Mouse (Mus musculus): ENCODE measurements at regions not wholly inside any gene's neighbourhood (a gene's known extent, or its start where the extent isn't known, plus 50 kb on each side); places are given as distances from the start of the nearest gene placed in this dataset.
A peak's percentile ranks its signal among the peaks of the same experiment; 100 is the strongest.

DNA sequence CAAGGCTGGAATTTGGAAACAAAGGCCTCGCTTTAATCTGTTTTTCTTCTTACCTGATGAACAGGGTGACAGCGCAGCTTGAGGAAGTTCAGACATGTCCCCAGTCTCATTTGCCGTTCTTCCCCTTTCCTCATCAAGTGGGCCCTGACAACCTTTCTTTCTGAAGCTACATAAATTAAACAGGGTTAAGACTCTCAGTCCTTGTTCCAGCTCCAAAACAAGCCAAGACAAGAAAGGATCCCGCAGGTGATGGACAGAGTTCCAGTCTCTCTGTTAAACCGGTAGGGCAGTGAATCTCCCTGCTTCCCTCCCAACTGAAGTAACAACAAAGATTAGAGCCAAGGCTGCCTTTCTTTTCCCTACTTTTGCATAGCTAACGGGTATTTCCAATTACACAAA lies 605.6 kb downstream of the Nfib start:
- 86% methylated on average over 6 of the region's 6 CpGs for WGBS
- Histone ChIP-seq H3K36me3 (ENCODE audit: control insufficient read depth, insufficient read depth, low read length) (no peaks in the 10 kb centered on the region), H3K27me3 (ENCODE audit: control insufficient read depth, insufficient read depth, low read length) (no peaks in the 10 kb centered on the region), H3K9ac (ENCODE audit: low read depth, low read length) (no peak overlapping the region), H3K27ac (no peak overlapping the region), H3K4me3 (no peak overlapping the region), H3K79me2 (replicated peaks; ENCODE audit: control insufficient read depth, insufficient read depth, low read length) (no peaks in the 10 kb centered on the region), H3K4me1 (ENCODE audit: control insufficient read depth, insufficient read depth, low read length) (no peaks in the 10 kb centered on the region)
- no peak for DNase-seq
- intact Hi-C loops (cut with DNase I), result no loop called here
- TF ChIP-seq EP300 (IDR thresholded peaks at IDR 0.05; ENCODE audit: insufficient read depth, low read depth, low read length), result no peak
- TF ChIP-seq POLR2A (IDR thresholded peaks at IDR 0.05; ENCODE audit: insufficient read depth, low read depth, low read length), result no peak

DNA sequence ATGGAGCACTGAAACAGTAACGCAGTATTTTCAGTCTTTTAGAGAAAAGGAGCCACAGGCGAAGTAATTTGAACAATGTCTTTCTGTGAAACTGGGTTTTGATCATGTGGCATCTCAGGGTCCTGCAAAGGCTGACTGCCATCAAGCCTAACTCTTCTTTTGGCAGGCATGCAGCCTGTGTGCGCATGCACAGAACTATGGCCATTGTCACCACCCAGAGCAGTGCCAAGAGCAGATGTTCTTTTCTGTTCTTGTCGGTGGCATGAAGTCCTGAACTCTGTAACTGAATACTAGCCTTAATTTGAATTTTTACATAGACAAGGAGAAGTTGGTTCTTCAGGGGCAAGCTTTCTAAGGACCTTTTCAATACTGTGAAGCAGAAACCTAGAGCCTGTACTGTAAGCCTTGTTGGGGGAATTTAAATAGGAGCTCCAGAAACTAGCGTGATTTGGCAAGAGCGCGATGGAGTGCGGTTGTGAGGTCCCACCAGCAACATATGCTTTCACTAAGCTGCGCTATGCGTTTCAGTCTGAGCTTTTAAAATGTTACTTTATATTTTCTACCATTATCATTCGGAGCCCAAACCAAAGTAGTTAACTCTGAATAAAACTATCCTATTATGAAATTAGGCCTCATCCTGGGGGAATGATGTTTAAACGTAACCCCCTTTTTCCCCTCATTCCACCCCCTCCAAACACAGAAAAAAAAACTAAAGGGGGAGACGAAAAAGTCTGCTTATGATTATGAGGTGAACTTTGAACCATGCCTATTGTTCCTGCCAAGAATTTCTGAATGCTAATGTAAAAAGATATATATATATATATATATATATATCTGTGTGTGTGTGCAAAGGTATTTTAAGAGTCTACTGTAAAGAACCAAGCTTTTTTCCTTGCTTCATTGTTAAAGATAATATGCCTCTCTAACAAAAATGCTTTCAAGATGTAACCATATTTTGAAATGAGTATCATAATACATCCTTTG lies 606.3 kb downstream of the Nfib start:
- Histone ChIP-seq H3K27me3 (ENCODE audit: control insufficient read depth, insufficient read depth, low read length) (no peaks in the 10 kb centered on the region), H3K9ac (ENCODE audit: low read depth, low read length) (no peak overlapping the region), H3K27ac (no peak overlapping the region), H3K4me3 (no peak overlapping the region), H3K4me1 (ENCODE audit: control insufficient read depth, insufficient read depth, low read length) (no peaks in the 10 kb centered on the region), H3K36me3 (ENCODE audit: control insufficient read depth, insufficient read depth, low read length) (no peaks in the 10 kb centered on the region), H3K79me2 (replicated peaks; ENCODE audit: control insufficient read depth, insufficient read depth, low read length) (no peaks in the 10 kb centered on the region)
- no peak for DNase-seq
- WGBS, result 91% methylated on average over 13 of the region's 13 CpGs
- no peak for TF ChIP-seq POLR2A (IDR thresholded peaks at IDR 0.05; ENCODE audit: insufficient read depth, low read depth, low read length)
- TF ChIP-seq EP300 (IDR thresholded peaks at IDR 0.05; ENCODE audit: insufficient read depth, low read depth, low read length), result no peak
- TF ChIP-seq CTCF (IDR thresholded peaks at IDR 0.05), result no peak
- intact Hi-C loops (cut with DNase I), result no loop called here

DNA sequence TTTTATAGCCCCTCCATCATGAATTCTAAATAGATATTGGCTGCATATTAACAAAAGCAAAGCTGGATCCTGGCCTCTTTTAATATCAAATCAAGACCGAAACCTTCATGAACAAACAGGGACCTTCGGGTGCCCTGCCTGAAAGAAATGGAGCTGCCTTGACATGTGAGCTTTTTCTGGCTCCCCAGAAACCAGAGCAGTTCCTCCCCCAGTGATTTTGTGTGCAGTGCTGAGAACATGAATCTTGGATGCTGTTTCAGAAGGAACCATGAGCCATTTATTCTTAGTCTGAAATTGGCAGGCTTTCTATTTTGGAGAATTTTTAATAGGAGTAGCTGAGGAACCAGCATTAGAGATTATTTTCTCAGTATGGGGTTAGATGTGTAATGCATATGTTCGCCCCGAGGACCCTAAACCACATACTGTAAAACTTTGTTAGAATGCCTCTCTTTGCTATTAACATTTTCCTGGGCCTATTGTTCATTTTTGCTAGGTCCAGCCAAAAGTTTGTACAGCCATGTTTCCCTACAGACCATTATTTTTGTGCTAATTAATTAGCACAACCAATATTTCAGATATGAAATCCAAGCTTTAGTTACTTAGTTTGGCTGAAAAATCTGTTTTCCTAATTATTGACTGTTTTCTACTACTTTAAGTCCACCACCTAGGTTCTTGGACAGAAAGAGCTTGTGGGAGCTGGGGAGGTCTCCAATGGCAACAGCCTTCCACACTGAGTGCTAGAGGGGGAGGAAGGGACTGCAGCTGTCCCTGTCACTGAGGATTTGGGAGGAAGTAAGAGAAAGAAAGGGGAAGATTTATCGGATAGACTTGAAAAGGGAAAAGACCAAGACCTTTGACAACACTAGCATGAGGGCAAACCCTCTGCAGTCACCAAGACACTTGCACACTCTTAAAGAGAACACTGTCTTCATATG lies 613.0 kb downstream of the Nfib start:
- H3K4me1 ChIP-seq (ENCODE audit: control insufficient read depth, insufficient read depth, low read length), result peaks cover 3% of the 10 kb centered on the region
- H3K36me3 ChIP-seq (ENCODE audit: control insufficient read depth, insufficient read depth, low read length), result peaks cover 7% of the 10 kb centered on the region; the same call in 1 of the 2 replicates
- peak overlapping the region; percentile 45 for H3K27ac ChIP-seq
- 61% methylated on average over 5 of the region's 5 CpGs for WGBS
- DNase-seq, result peak in 1 of 2 experiments; percentile 19
- H3K4me3 ChIP-seq, result no peak overlapping the region
- no peak overlapping the region for H3K9ac ChIP-seq (ENCODE audit: low read depth, low read length)
- TF ChIP-seq EP300 (IDR thresholded peaks at IDR 0.05; ENCODE audit: insufficient read depth, low read depth, low read length) (no peak), POLR2A (IDR thresholded peaks at IDR 0.05; ENCODE audit: insufficient read depth, low read depth, low read length) (no peak), CTCF (IDR thresholded peaks at IDR 0.05) (peak; percentile 17)
- H3K27me3 ChIP-seq (ENCODE audit: control insufficient read depth, insufficient read depth, low read length), result no peaks in the 10 kb centered on the region
- H3K79me2 ChIP-seq (replicated peaks; ENCODE audit: control insufficient read depth, insufficient read depth, low read length), result no peaks in the 10 kb centered on the region
- intact Hi-C loops (cut with DNase I), result no loop called here

DNA sequence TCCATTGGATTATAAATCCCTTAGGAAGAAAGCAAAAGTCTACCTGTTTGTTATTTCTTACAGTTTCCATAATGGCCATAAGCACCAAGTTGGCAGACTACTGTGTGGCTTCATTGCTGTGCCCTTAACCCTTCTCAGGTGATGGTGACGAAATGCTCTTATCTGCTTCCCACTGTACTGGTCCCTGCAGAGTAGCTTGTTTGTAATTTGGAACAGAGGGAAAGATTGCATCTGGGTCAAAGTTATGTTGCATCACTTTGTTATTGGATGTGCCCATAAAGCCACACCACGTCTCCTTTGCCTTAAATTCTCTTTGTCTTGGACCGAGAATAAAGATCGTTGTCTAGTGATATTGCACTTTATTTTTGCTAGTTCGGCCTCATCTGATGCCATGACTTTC lies 615.9 kb downstream of the Nfib start:
- Histone ChIP-seq H3K27ac (no peak overlapping the region), H3K79me2 (replicated peaks; ENCODE audit: control insufficient read depth, insufficient read depth, low read length) (no peaks in the 10 kb centered on the region), H3K27me3 (ENCODE audit: control insufficient read depth, insufficient read depth, low read length) (no peaks in the 10 kb centered on the region), H3K36me3 (ENCODE audit: control insufficient read depth, insufficient read depth, low read length) (peaks cover 7% of the 10 kb centered on the region; the same call in 1 of the 2 replicates), H3K9ac (ENCODE audit: low read depth, low read length) (no peak overlapping the region), H3K4me1 (ENCODE audit: control insufficient read depth, insufficient read depth, low read length) (peaks cover 3% of the 10 kb centered on the region), H3K4me3 (no peak overlapping the region)
- 93% methylated on average over 5 of the region's 5 CpGs for WGBS
- intact Hi-C loops (cut with DNase I), result no loop called here
- TF ChIP-seq POLR2A (IDR thresholded peaks at IDR 0.05; ENCODE audit: insufficient read depth, low read depth, low read length) (no peak), EP300 (IDR thresholded peaks at IDR 0.05; ENCODE audit: insufficient read depth, low read depth, low read length) (no peak), CTCF (IDR thresholded peaks at IDR 0.05) (no peak)
- DNase-seq, result no peak

DNA sequence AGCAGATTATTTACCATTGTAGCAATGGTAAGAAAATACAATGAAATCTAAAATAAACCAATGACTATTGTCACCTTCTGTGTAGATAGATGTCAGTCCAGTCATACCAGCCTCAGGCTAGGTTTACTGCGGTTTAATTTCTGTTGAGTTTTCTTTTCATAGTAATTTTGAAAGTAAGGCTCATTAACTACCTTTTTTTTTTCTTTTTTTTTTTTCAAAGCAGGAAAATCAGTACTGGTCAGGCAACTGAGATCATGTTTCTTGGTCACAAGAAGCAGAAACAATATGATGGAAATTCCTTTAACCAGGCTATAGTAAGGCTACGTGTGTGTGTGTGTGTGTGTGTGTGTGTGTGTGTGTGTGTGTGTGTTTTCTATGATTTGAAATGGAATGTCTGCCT lies 622.0 kb downstream of the Nfib start:
- no peaks in the 10 kb centered on the region for H3K4me1 ChIP-seq (ENCODE audit: control insufficient read depth, insufficient read depth, low read length)
- H3K27me3 ChIP-seq (ENCODE audit: control insufficient read depth, insufficient read depth, low read length), result no peaks in the 10 kb centered on the region
- H3K79me2 ChIP-seq (replicated peaks; ENCODE audit: control insufficient read depth, insufficient read depth, low read length), result no peaks in the 10 kb centered on the region
- no peak for TF ChIP-seq POLR2A (IDR thresholded peaks at IDR 0.05; ENCODE audit: insufficient read depth, low read depth, low read length)
- no peak overlapping the region for H3K4me3 ChIP-seq
- H3K36me3 ChIP-seq (ENCODE audit: control insufficient read depth, insufficient read depth, low read length), result no peaks in the 10 kb centered on the region
- WGBS, result 80% methylated on average over 2 of the region's 2 CpGs
- no peak overlapping the region for H3K27ac ChIP-seq
- intact Hi-C loops (cut with DNase I), result no loop called here
- H3K9ac ChIP-seq (ENCODE audit: low read depth, low read length), result no peak overlapping the region
- no peak for DNase-seq
